Mouse (Mus musculus): ENCODE measurements at regions not wholly inside any gene's neighbourhood (a gene's known extent, or its start where the extent isn't known, plus 50 kb on each side); places are given as distances from the start of the nearest gene placed in this dataset.

GRCm38 (mm10) chr5:149908376-149909078 is 109.9 kb upstream of the Rxfp2 start:
- no peak for DNase-seq (ENCODE audit: low spot score)

GRCm38 (mm10) chr5:149909108-149909739 is 109.3 kb upstream of the Rxfp2 start:
- DNase-seq (ENCODE audit: low spot score) = no peak

- DNase-seq (ENCODE audit: low spot score) = no peak
Observed at GRCm38 (mm10) chr5:149909971-149910370, 108.5 kb upstream of the Rxfp2 start.

DNA sequence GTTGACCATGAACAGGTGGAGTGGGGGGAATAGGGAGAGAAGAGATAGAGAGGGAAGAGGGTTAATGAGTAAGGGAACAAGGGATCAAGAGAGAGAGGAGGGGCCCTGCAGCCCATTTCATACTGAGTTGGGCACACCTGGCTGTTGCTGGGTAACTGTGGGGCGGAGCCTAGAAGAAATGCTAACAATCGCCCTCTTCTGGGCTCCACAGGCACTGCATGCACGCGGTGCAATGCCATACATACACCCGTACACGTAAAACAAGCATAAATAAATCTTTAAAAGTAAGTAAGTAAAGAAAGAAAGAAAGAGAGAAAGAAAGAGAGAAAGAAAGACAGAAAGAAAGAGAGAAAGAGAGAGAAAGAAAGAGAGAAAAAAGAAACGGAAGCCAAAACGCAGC is 106.5 kb upstream of the Rxfp2 start:
- no peak for DNase-seq (ENCODE audit: low spot score)

GRCm38 (mm10) chr5:149915761-149916160 is 102.7 kb upstream of the Rxfp2 start:
- DNase-seq (ENCODE audit: low spot score) = no peak

DNA sequence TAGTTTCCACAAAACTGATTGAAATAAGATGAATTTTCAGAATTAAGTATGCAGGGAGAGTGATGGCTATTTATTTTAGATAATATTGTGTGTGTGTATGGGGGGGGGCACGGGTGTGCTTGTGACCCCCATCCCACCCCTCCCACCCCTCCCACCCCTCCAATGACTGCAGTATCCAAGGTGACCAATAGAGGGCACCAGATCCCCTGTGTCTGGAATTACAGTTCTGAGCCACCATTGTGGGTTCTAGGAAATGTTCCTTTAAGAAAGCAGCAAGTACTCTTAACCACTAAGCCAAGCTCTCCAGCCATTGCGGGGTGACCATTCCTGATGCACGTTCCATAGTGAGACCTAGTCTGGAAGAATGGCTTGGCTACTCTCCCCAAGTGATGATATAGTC is 101.1 kb upstream of the Rxfp2 start:
- no peak for DNase-seq (ENCODE audit: low spot score)

- DNase-seq (ENCODE audit: low spot score) = no peak
Observed at GRCm38 (mm10) chr5:149919097-149919496, 99.4 kb upstream of the Rxfp2 start.

GRCm38 (mm10) chr5:149920326-149920725 is 98.1 kb upstream of the Rxfp2 start:
- no peak for DNase-seq (ENCODE audit: low spot score)

DNA sequence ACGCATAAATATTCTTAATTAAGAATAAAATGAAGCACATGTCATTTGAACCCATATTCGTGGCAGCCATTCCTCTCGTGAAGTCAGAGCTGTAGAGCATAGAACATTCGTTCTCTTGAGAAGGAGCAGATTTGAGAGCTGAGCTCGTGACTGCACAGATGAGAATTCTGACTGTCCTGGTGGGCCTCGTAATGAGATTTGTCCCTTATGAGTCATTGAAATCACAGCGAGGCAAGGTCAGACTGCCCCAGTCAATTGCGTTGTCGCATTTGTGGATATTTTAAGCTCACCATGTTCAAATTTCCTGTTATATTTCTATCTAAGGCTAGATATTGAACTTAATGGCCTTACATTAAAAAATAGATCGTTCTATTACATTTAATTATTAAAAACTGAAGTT is 94.0 kb upstream of the Rxfp2 start:
- no peak for DNase-seq (ENCODE audit: low spot score)

DNA sequence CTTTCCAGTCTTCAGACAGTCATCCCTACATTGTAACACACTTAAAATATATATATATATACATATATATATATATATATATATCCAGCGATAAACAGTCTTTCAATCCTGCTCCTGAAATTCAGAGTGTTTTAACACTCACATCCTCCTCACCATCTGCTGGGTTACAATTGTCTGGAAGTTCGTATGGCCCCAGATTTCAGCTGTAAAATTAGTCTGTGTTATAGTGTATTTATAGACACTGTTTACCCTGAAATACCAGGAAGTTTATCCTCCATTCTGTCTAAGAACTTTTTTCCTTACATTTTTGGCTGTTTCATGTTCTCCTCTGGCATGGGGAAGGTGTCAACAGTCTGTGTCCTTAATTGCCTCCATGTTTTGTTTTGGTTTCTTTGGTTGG is 91.7 kb upstream of the Rxfp2 start:
- no peak for DNase-seq (ENCODE audit: low spot score)

GRCm38 (mm10) chr5:149931574-149932161 is 86.8 kb upstream of the Rxfp2 start:
- no peak for DNase-seq (ENCODE audit: low spot score)

GRCm38 (mm10) chr5:149932220-149932619 is 86.3 kb upstream of the Rxfp2 start:
- no peak for DNase-seq (ENCODE audit: low spot score)

GRCm38 (mm10) chr5:149945651-149946050 is 72.8 kb upstream of the Rxfp2 start:
- no peak for DNase-seq (ENCODE audit: low spot score)

- DNase-seq (ENCODE audit: low spot score) = no peak
Observed at GRCm38 (mm10) chr5:149947491-149947890, 71.0 kb upstream of the Rxfp2 start.

- DNase-seq (ENCODE audit: low spot score) = no peak
Observed at GRCm38 (mm10) chr5:149956931-149957330, 61.5 kb upstream of the Rxfp2 start.

- no peak for DNase-seq (ENCODE audit: low spot score)
Observed at GRCm38 (mm10) chr5:149961178-149961577, 57.3 kb upstream of the Rxfp2 start.

DNA sequence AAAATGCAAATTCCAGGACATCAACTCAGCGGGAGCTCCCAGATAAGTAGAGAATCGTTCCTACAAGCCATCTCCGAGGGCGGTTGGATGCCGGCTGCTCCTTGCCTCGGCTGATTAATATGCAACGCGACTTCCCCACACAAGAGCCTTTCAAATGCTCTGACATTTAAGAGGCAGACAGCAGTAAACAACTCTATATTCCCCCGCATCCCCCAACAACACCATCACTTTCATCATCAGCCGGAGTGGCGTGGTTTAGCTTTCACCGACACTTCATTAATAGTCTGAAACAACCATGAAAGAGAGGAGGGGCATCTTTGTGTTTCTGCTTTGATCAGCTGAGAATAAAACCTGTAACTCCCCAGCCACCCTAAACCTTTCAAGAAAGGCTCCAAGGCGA is 53.7 kb upstream of the Rxfp2 start:
- DNase-seq (ENCODE audit: low spot score) = no peak

All from thymus, postnatal 0 days (tissue).